Mouse (Mus musculus): Measurements from ENCODE around the gene Slc12a7. TPM values are rescaled to one million over a fixed set of nuclear protein-coding genes. Genes with fewer than 3 reads are reported as not detected.

The Slc12a7 gene
- polyA plus RNA-seq, 1 experiment from 2014 or later = 20.1 TPM

DNA sequence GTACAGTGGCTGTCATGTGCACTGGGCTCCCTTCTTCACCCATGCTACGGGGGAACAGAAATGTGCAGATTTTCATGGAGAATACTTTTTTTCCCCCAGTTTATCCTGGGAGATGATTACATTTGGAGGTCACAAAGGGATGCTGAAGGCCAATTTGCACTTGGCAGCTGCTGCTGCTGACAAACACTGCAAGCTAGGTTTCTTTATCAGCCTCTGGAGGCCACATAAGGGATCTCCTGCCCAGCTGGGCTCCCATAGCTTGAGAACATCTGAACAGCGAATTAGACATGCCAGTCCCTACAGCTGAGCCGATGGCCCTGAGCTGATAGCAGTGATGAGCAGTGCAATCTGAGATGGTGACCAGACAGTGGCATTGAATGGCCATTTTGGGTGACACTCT, 26.7 kb downstream of the Slc12a7 start:
- WGBS = 84% methylated on average over 3 of the region's 3 CpGs
- H3K4me1 ChIP-seq (ENCODE audit: control insufficient read depth, insufficient read depth, low read length) = 0 out of 2 replicates have a peak, but pooled peaks cover under 1% of the 10 kb centered on the region
- H3K9ac ChIP-seq (replicated peaks; ENCODE audit: low read depth, low read length) = no peak overlapping the region
- H3K27me3 ChIP-seq (ENCODE audit: control insufficient read depth, insufficient read depth, low read length) = no peaks in the 10 kb centered on the region
- no peaks in the 10 kb centered on the region for H3K36me3 ChIP-seq (ENCODE audit: control insufficient read depth, insufficient read depth, low read length)
- H3K4me3 ChIP-seq (ENCODE audit: low read depth, low read length) = no peak overlapping the region
- H3K27ac ChIP-seq (ENCODE audit: low read length) = no peak overlapping the region
- no peak for ATAC-seq (ENCODE audit: insufficient number of reproducible peaks, insufficient read depth, low FRiP score, low read depth)
- H3K9me3 ChIP-seq (ENCODE audit: control insufficient read depth, low read depth, low read length) = no peaks in the 10 kb centered on the region
- no peak overlapping the region for H3K4me2 ChIP-seq (replicated peaks; ENCODE audit: low read depth, low read length)

DNA sequence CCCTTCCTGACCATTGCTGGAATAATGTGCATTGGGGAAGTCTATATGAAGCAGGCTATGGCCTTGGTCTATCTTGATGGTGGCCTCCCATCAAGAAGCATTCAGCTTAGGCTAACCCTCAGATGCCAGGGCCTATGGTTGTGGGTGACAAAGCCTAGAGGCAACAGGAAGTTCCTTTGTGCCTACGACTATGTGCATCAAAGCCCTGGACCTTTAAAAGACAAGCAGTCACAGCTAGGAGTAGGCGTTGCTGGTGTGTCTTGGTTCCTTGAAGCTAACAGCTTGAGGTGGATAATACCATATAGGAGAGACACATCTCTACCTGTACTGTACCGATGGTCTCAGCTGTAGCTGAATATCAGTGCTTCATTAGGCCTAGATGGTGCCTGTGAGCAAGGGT, 27.2 kb downstream of the Slc12a7 start:
- H3K27ac ChIP-seq (ENCODE audit: low read length) = no peak overlapping the region
- no peak overlapping the region for H3K4me2 ChIP-seq (replicated peaks; ENCODE audit: low read depth, low read length)
- WGBS = 82% methylated on average over 3 of the region's 3 CpGs
- H3K27me3 ChIP-seq (ENCODE audit: control insufficient read depth, insufficient read depth, low read length) = no peaks in the 10 kb centered on the region
- peaks cover 6% of the 10 kb centered on the region; the same call in 1 of the 2 replicates for H3K4me1 ChIP-seq (ENCODE audit: control insufficient read depth, insufficient read depth, low read length)
- no peak overlapping the region for H3K4me3 ChIP-seq (ENCODE audit: low read depth, low read length)
- no peak overlapping the region for H3K9ac ChIP-seq (replicated peaks; ENCODE audit: low read depth, low read length)
- ATAC-seq (ENCODE audit: insufficient number of reproducible peaks, insufficient read depth, low FRiP score, low read depth) = no peak
- H3K9me3 ChIP-seq (ENCODE audit: control insufficient read depth, low read depth, low read length) = no peaks in the 10 kb centered on the region
- no peaks in the 10 kb centered on the region for H3K36me3 ChIP-seq (ENCODE audit: control insufficient read depth, insufficient read depth, low read length)

DNA sequence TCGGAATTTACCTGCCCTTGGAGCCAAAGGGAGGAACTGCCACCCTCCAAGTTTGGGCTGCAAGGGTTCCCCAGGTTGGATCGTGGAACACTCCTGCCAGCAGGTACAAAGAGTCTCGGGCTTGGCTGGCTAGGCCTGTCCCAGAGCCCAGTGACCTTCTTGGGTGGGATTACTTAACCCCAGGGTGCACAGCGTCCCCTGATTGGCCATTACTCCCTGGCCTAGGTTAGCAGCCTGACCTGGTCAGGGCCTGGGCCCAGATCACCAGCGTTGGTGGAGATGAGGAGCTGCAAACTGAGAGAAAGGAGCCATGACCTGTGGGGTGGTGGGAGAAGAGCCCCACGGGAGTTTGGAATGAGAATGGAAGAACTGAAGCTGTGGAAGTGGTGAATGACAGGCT, 30.0 kb downstream of the Slc12a7 start:
- Histone ChIP-seq H3K36me3 (ENCODE audit: control insufficient read depth, insufficient read depth, low read length) (no peaks in the 10 kb centered on the region), H3K9me3 (ENCODE audit: control insufficient read depth, low read depth, low read length) (no peaks in the 10 kb centered on the region), H3K4me1 (ENCODE audit: control insufficient read depth, insufficient read depth, low read length) (peaks cover 10% of the 10 kb centered on the region), H3K27ac (ENCODE audit: low read length) (peak overlapping the region; percentile 27; the same call in 1 of the 2 replicates), H3K27me3 (ENCODE audit: control insufficient read depth, insufficient read depth, low read length) (no peaks in the 10 kb centered on the region), H3K9ac (replicated peaks; ENCODE audit: low read depth, low read length) (no peak overlapping the region), H3K4me3 (ENCODE audit: low read depth, low read length) (peak overlapping the region; percentile 66), H3K4me2 (replicated peaks; ENCODE audit: low read depth, low read length) (peak overlapping the region; percentile 87)
- WGBS = 36% methylated on average over 6 of the region's 6 CpGs
- ATAC-seq (ENCODE audit: insufficient number of reproducible peaks, insufficient read depth, low FRiP score, low read depth) = peak; percentile 20

DNA sequence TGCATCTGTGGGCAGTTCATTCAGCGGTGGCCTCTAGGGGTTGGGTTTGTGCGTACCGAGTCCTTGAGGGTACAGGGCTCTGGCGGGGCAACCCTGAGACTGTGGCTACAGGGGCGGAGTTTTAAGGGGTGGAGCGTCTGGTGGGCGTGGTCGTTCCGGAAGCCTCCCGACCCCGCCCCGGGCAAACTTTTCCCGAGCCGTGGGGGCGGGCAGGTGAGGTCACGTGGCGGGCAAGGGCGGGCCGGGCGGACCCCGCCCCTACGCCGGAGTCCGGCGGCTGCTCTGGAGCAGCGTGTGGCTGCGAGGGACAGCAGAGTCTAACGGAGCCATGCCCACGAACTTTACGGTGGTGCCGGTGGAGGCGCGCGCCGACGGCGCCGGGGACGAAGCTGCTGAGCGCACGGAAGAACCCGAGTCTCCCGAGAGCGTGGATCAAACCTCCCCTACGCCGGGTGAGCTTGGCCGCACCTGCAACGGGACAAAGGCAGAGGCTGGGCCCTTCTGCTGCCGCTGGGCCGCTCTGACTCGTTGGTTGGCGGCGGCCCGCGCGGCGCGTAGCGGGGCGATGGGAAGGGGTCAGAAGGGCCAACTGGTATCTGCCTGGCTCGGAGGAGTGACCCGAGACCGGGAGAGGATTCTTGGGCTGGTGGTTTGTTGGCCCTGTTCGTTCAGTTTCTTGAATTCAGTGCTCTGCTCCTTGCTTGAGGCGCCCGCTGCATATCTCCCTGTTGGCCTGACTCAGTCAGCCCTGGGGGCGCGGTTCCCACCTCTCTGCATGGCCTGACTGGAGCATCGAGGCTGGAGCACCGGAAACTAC, 30.8 kb downstream of the Slc12a7 start:
- Histone ChIP-seq H3K27ac (ENCODE audit: low read length) (peak overlapping the region; percentile 39; the same call in 1 of the 2 replicates), H3K36me3 (ENCODE audit: control insufficient read depth, insufficient read depth, low read length) (no peaks in the 10 kb centered on the region), H3K9ac (replicated peaks; ENCODE audit: low read depth, low read length) (peak overlapping the region; percentile 63), H3K4me1 (ENCODE audit: control insufficient read depth, insufficient read depth, low read length) (peaks cover 10% of the 10 kb centered on the region), H3K4me3 (ENCODE audit: low read depth, low read length) (peak overlapping the region; percentile 66), H3K9me3 (ENCODE audit: control insufficient read depth, low read depth, low read length) (no peaks in the 10 kb centered on the region), H3K27me3 (ENCODE audit: control insufficient read depth, insufficient read depth, low read length) (no peaks in the 10 kb centered on the region), H3K4me2 (replicated peaks; ENCODE audit: low read depth, low read length) (peak overlapping the region; percentile 87)
- WGBS = under 1% methylated on average over 70 of the region's 70 CpGs
- peak; percentile 90 for ATAC-seq (ENCODE audit: insufficient number of reproducible peaks, insufficient read depth, low FRiP score, low read depth)

DNA sequence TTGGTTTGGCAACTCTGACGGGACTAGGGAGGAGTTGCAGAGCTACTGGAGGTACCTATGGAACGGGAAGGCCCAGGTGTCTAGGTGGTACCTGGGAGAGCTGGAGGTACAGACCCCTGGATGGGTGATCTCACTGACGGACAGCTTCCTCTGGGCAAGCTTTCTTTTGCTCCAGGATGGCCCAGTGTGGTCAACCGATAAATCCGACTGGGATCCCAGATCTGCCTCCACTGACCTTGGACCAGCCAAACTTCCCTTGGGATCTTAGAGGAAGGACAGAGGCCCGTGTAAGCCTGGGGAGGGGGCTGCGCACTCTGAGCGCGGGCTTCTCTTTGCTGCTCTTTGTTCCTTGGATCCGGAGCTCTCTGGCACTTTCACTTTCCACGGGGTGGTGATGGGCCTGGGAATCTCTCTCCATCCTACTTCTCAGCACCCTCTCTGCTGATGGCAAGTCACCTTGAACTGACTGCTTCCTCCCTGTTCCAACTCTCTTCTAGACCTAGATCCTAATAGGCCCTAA, 31.4 kb downstream of the Slc12a7 start:
- peak; percentile 10; the same call in 1 of the 2 replicates for ATAC-seq (ENCODE audit: insufficient number of reproducible peaks, insufficient read depth, low FRiP score, low read depth)
- H3K4me2 ChIP-seq (replicated peaks; ENCODE audit: low read depth, low read length) = peak overlapping the region; percentile 87
- H3K27me3 ChIP-seq (ENCODE audit: control insufficient read depth, insufficient read depth, low read length) = no peaks in the 10 kb centered on the region

DNA sequence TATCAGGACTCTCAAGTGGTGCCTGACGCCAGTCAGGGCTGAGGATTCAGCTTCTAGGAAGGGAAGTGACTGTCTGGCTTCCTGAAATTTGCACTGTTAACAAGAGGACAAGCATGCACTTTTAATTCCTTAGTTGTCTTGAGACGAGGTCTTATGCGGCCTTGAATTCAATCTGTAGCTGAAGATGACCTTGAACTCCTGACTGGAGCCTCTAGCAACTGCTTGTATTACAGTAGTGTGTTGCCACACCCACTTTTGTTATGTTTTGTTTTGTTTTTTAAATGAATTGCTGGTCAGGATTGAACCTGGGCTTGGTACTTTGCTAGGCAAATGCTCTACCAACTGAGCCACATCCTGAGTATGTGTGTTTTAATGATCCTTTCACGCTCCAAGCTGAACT, 32.5 kb downstream of the Slc12a7 start:
- H3K4me2 ChIP-seq (replicated peaks; ENCODE audit: low read depth, low read length) = peak overlapping the region; percentile 87
- WGBS = 70% methylated on average over 4 of the region's 4 CpGs
- no peak overlapping the region for H3K27ac ChIP-seq (ENCODE audit: low read length)
- no peaks in the 10 kb centered on the region for H3K36me3 ChIP-seq (ENCODE audit: control insufficient read depth, insufficient read depth, low read length)
- no peaks in the 10 kb centered on the region for H3K27me3 ChIP-seq (ENCODE audit: control insufficient read depth, insufficient read depth, low read length)
- H3K4me3 ChIP-seq (ENCODE audit: low read depth, low read length) = peak overlapping the region; percentile 66
- no peaks in the 10 kb centered on the region for H3K9me3 ChIP-seq (ENCODE audit: control insufficient read depth, low read depth, low read length)
- H3K9ac ChIP-seq (replicated peaks; ENCODE audit: low read depth, low read length) = no peak overlapping the region; the same call in 1 of the 2 replicates
- no peak for ATAC-seq (ENCODE audit: insufficient number of reproducible peaks, insufficient read depth, low FRiP score, low read depth)
- H3K4me1 ChIP-seq (ENCODE audit: control insufficient read depth, insufficient read depth, low read length) = peaks cover 25% of the 10 kb centered on the region

More for the DNA sequence above, 31.4 kb downstream of the Slc12a7 start:
- H3K27ac ChIP-seq (ENCODE audit: low read length) = peak overlapping the region; percentile 49; the same call in 1 of the 2 replicates
- peak overlapping the region; percentile 63 for H3K9ac ChIP-seq (replicated peaks; ENCODE audit: low read depth, low read length)
- WGBS = 1% methylated on average over 11 of the region's 11 CpGs
- peaks cover 15% of the 10 kb centered on the region for H3K4me1 ChIP-seq (ENCODE audit: control insufficient read depth, insufficient read depth, low read length)
- H3K4me3 ChIP-seq (ENCODE audit: low read depth, low read length) = peak overlapping the region; percentile 66
- no peaks in the 10 kb centered on the region for H3K36me3 ChIP-seq (ENCODE audit: control insufficient read depth, insufficient read depth, low read length)
- H3K9me3 ChIP-seq (ENCODE audit: control insufficient read depth, low read depth, low read length) = no peaks in the 10 kb centered on the region

DNA sequence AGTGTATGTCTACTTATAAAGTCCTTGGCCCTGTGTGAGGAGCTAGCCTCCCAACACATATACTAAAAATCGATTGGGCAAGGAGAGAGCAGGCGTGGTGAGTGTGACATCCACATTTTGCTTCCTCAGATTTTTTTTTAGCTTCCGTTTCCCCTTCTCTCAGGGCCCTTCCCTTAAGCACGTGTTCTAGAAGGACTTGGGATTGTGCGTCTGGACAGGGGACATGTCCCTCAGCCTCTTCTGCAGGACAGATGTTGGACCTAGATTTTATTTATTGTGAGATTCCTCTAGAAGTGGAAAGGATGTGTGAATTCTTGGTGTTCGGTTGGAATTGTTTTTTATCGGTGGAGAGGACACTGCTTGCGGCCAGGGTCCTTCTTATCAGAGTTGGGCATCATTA, 34.3 kb downstream of the Slc12a7 start:
- H3K9me3 ChIP-seq (ENCODE audit: control insufficient read depth, low read depth, low read length) = no peaks in the 10 kb centered on the region
- WGBS = 75% methylated on average over 8 of the region's 8 CpGs
- no peak overlapping the region for H3K9ac ChIP-seq (replicated peaks; ENCODE audit: low read depth, low read length)
- ATAC-seq (ENCODE audit: insufficient number of reproducible peaks, insufficient read depth, low FRiP score, low read depth) = no peak
- H3K4me3 ChIP-seq (ENCODE audit: low read depth, low read length) = no peak overlapping the region
- no peaks in the 10 kb centered on the region for H3K36me3 ChIP-seq (ENCODE audit: control insufficient read depth, insufficient read depth, low read length)
- peaks cover 27% of the 10 kb centered on the region for H3K4me1 ChIP-seq (ENCODE audit: control insufficient read depth, insufficient read depth, low read length)
- no peak overlapping the region for H3K27ac ChIP-seq (ENCODE audit: low read length)
- no peaks in the 10 kb centered on the region for H3K27me3 ChIP-seq (ENCODE audit: control insufficient read depth, insufficient read depth, low read length)
- no peak overlapping the region for H3K4me2 ChIP-seq (replicated peaks; ENCODE audit: low read depth, low read length)

DNA sequence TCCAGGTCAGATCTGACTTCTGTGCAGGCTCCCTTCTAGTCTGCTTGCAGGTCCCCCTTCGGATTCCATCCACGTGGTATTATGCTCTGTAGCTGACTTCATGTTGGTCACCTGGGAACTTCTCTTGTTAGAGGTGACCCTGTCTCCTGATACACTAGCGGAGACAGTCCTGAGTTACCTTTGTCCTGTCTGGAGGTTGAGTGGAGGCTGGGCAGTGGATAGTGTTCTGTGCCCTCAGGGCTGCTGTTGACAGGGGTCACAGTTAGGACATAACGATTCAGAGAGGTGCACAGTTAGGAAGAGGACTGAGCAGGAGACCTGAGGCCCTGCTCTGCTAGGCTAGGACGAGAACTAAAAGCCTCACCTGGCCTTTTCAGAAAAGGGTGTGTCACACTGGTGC, 34.9 kb downstream of the Slc12a7 start:
- Histone ChIP-seq H3K9me3 (ENCODE audit: control insufficient read depth, low read depth, low read length) (no peaks in the 10 kb centered on the region), H3K4me1 (ENCODE audit: control insufficient read depth, insufficient read depth, low read length) (peaks cover 32% of the 10 kb centered on the region), H3K27me3 (ENCODE audit: control insufficient read depth, insufficient read depth, low read length) (no peaks in the 10 kb centered on the region), H3K9ac (replicated peaks; ENCODE audit: low read depth, low read length) (no peak overlapping the region), H3K27ac (ENCODE audit: low read length) (no peak overlapping the region), H3K4me2 (replicated peaks; ENCODE audit: low read depth, low read length) (no peak overlapping the region), H3K36me3 (ENCODE audit: control insufficient read depth, insufficient read depth, low read length) (no peaks in the 10 kb centered on the region), H3K4me3 (ENCODE audit: low read depth, low read length) (no peak overlapping the region)
- WGBS = 81% methylated on average over 5 of the region's 5 CpGs
- ATAC-seq (ENCODE audit: insufficient number of reproducible peaks, insufficient read depth, low FRiP score, low read depth) = no peak
